Mouse (Mus musculus) MEL (cell line): ENCODE measurements around the gene Ergic1. TPM values are rescaled to one million over a fixed set of nuclear protein-coding genes. Genes with fewer than 3 reads are reported as not detected.

Experiments
- DNase-seq: peaks from one replicate; pipeline ENCODE4 v3.0.0; 2011; ENCODE audit warnings: low read depth, low spot score
- H3K27ac ChIP-seq: 2 replicates; pipeline ENCODE4 v1.5.1; 2012; ENCODE audit warnings: low read depth, mild to moderate bottlenecking, control low read depth, low read length, moderate library complexity; ENCODE audit not compliant: control insufficient read depth
- H3K27me3 ChIP-seq, 2 experiments: fragments of 150-350 bp in 1 of 2; sonication (generic) in 1 of 2; 2 replicates each; pipeline ENCODE4 v1.6.1; 2012; ENCODE audit warnings: low read length in 2 of 2, mild to moderate bottlenecking in 2 of 2, improper control_type of control experiment in 1 of 2, moderate library complexity in 1 of 2; ENCODE audit not compliant: insufficient read depth in 2 of 2, control insufficient read depth in 1 of 2
- H3K36me3 ChIP-seq, 2 experiments: 2 replicates each; pipeline ENCODE4 v1.6.1; 2012 to 2014; ENCODE audit warnings: low read length in 2 of 2, improper control_type of control experiment in 1 of 2, inconsistent platforms in 1 of 2, mild to moderate bottlenecking in 1 of 2; ENCODE audit not compliant: insufficient read depth in 2 of 2, control insufficient read depth in 1 of 2
- H3K4me1 ChIP-seq, 2 experiments: fragments of 150-350 bp in 1 of 2; sonication (generic) in 1 of 2; 2 replicates each; pipeline ENCODE4 v1.6.1; 2012; ENCODE audit warnings: low read length in 2 of 2, improper control_type of control experiment in 1 of 2, mild to moderate bottlenecking in 1 of 2; ENCODE audit not compliant: insufficient read depth in 2 of 2, control insufficient read depth in 1 of 2
- H3K4me3 ChIP-seq, 2 experiments: fragments of 150-350 bp in 1 of 2; sonication (generic) in 1 of 2; 2 replicates each; pipeline ENCODE4 v1.5.1; 2012; ENCODE audit warnings: low read depth in 2 of 2, low read length in 2 of 2, mild to moderate bottlenecking in 2 of 2, moderate library complexity in 2 of 2, control low read depth in 1 of 2, improper control_type of control experiment in 1 of 2; ENCODE audit not compliant: control insufficient read depth in 1 of 2, insufficient read depth in 1 of 2
- H3K79me2 ChIP-seq: 2 replicates; pipeline ENCODE4 v1.6.1; 2012; ENCODE audit warnings: mild to moderate bottlenecking, low read length, moderate library complexity; ENCODE audit not compliant: control insufficient read depth, poor library complexity, insufficient read depth
- H3K9ac ChIP-seq: 2 replicates; pipeline ENCODE4 v1.6.1; 2012; ENCODE audit warnings: low read depth, mild to moderate bottlenecking, control low read depth, low read length, moderate library complexity; ENCODE audit not compliant: control insufficient read depth, poor library complexity, severe bottlenecking
- H3K9me3 ChIP-seq: fragments of 150-350 bp; sonication (generic); replicated peaks from 2 replicates; pipeline ENCODE4 v1.6.1; 2012; ENCODE audit warnings: mild to moderate bottlenecking, low read length, improper control_type of control experiment, moderate library complexity; ENCODE audit not compliant: insufficient read depth
- BHLHE40 ChIP-seq: IDR thresholded peaks from 2 replicates; pipeline ENCODE4 v1.6.1; 2012; ENCODE audit warnings: low read depth, mild to moderate bottlenecking, inconsistent platforms, low read length, improper control_type of control experiment, borderline replicate concordance
- CHD1 ChIP-seq: IDR thresholded peaks from 2 replicates; pipeline ENCODE4 v1.6.1; 2012; ENCODE audit warnings: low read depth, mild to moderate bottlenecking, inconsistent platforms, low read length, improper control_type of control experiment
- CHD2 ChIP-seq: IDR thresholded peaks from 2 replicates; pipeline ENCODE4 v1.6.1; 2011; ENCODE audit warnings: low read length, improper control_type of control experiment
- CTCF ChIP-seq, 3 experiments: IDR thresholded peaks in 2 of 3; conservative IDR thresholded peaks in 1 of 3; 2 replicates each; pipeline ENCODE4 v1.5.1; 2011 to 2012; ENCODE audit warnings: low read length in 3 of 3, low read depth in 2 of 3, mild to moderate bottlenecking in 2 of 3, improper control_type of control experiment in 1 of 3, inconsistent platforms in 1 of 3, mixed read lengths in 1 of 3, moderate library complexity in 1 of 3; ENCODE audit not compliant: control insufficient read depth in 1 of 3, insufficient read depth in 1 of 3, poor library complexity in 1 of 3, severe bottlenecking in 1 of 3
- EP300 ChIP-seq, 2 experiments: IDR thresholded peaks; 2 replicates each; pipeline ENCODE4 v1.6.1; 2011; ENCODE audit warnings: improper control_type of control experiment in 2 of 2, low read length in 2 of 2, low read depth in 1 of 2, mild to moderate bottlenecking in 1 of 2
- GATA1 ChIP-seq: IDR thresholded peaks from 2 replicates; pipeline ENCODE4 v1.6.1; 2011; ENCODE audit warnings: low read depth, low read length, improper control_type of control experiment
- HCFC1 ChIP-seq: IDR thresholded peaks from 2 replicates; pipeline ENCODE4 v1.6.1; 2012; ENCODE audit warnings: low read depth, mild to moderate bottlenecking, inconsistent platforms, low read length, improper control_type of control experiment, moderate library complexity
- JUND ChIP-seq: IDR thresholded peaks from 2 replicates; pipeline ENCODE4 v1.6.1; 2011; ENCODE audit warnings: low read depth, mild to moderate bottlenecking, improper control_type of control experiment, low read length
- KAT2A ChIP-seq: conservative IDR thresholded peaks from 2 replicates; pipeline ENCODE4 v1.6.1; 2012; ENCODE audit warnings: low read depth, low read length, improper control_type of control experiment, inconsistent platforms
- MAFK ChIP-seq: IDR thresholded peaks from 2 replicates; pipeline ENCODE4 v1.6.1; 2011; ENCODE audit warnings: low read depth, mild to moderate bottlenecking, low read length, improper control_type of control experiment, borderline replicate concordance
- MEF2A ChIP-seq: IDR thresholded peaks from 2 replicates; pipeline ENCODE4 v1.6.1; 2014; ENCODE audit warnings: low read depth, mild to moderate bottlenecking, inconsistent platforms, low read length, improper control_type of control experiment; ENCODE audit not compliant: poor library complexity, insufficient replicate concordance, severe bottlenecking; ENCODE audit errors: extremely low read depth
- MYC ChIP-seq: IDR thresholded peaks from 2 replicates; pipeline ENCODE4 v1.6.1; 2011; ENCODE audit warnings: low read depth, mild to moderate bottlenecking, low read length, improper control_type of control experiment, moderate library complexity
- NELFE ChIP-seq: IDR thresholded peaks from 2 replicates; pipeline ENCODE4 v1.6.1; 2011; ENCODE audit warnings: low read depth, low read length, improper control_type of control experiment
- POLR2A ChIP-seq, 2 experiments: IDR thresholded peaks; 2 replicates each; pipeline ENCODE4 v1.6.1; 2011 to 2012; ENCODE audit warnings: low read length in 2 of 2, mild to moderate bottlenecking in 2 of 2, control low read depth in 1 of 2, improper control_type of control experiment in 1 of 2, low read depth in 1 of 2, moderate library complexity in 1 of 2; ENCODE audit not compliant: control insufficient read depth in 1 of 2, insufficient read depth in 1 of 2, poor library complexity in 1 of 2
- POLR2AphosphoS5 ChIP-seq: IDR thresholded peaks from 2 replicates; pipeline ENCODE4 v1.6.1; 2012; ENCODE audit warnings: low read depth, borderline replicate concordance, mild to moderate bottlenecking, inconsistent platforms, low read length, moderate library complexity, mixed read lengths
- RAD21 ChIP-seq: IDR thresholded peaks from 2 replicates; pipeline ENCODE4 v1.6.1; 2011; ENCODE audit warnings: mild to moderate bottlenecking, low read depth, low read length, improper control_type of control experiment
- SIN3A ChIP-seq: IDR thresholded peaks from 2 replicates; pipeline ENCODE4 v1.6.1; 2012; ENCODE audit warnings: low read length, improper control_type of control experiment, inconsistent platforms
- SMC3 ChIP-seq: IDR thresholded peaks from 2 replicates; pipeline ENCODE4 v1.6.1; 2011; ENCODE audit warnings: low read depth, low read length, improper control_type of control experiment
- TAL1 ChIP-seq: IDR thresholded peaks from 2 replicates; pipeline ENCODE4 v1.6.1; 2012; ENCODE audit warnings: mild to moderate bottlenecking, inconsistent platforms, low read length, moderate library complexity, mixed read lengths
- TCF12 ChIP-seq: IDR thresholded peaks from 2 replicates; pipeline ENCODE4 v1.6.1; 2014; ENCODE audit warnings: low read depth, mild to moderate bottlenecking, inconsistent platforms, low read length, improper control_type of control experiment, moderate library complexity
- ZC3H11A ChIP-seq: IDR thresholded peaks from 2 replicates; pipeline ENCODE4 v1.6.1; 2012; ENCODE audit warnings: low read depth, mild to moderate bottlenecking, inconsistent platforms, low read length, improper control_type of control experiment
- ZKSCAN1 ChIP-seq: IDR thresholded peaks from 2 replicates; pipeline ENCODE4 v1.6.1; 2012; ENCODE audit warnings: low read depth, mild to moderate bottlenecking, inconsistent platforms, low read length, improper control_type of control experiment, moderate library complexity
- ZMIZ1 ChIP-seq: IDR thresholded peaks from 2 replicates; pipeline ENCODE4 v1.6.1; 2012; ENCODE audit warnings: low read depth, mild to moderate bottlenecking, inconsistent platforms, low read length, improper control_type of control experiment, moderate library complexity
- polyA plus RNA-seq, 2 experiments: library from polyadenylated mRNA; stranded (reverse) in 1 of 2; unstranded in 1 of 2; fragments of >175 nt in 1 of 2; fragments of >200 nt in 1 of 2; gene quantifications; 2 replicates each; pipeline versions ENCODE4 v1.2.1 to v1.2.4; 2012; ENCODE audit warnings: low replicate concordance in 2 of 2, low read depth in 1 of 2; ENCODE audit not compliant: insufficient read length in 2 of 2, insufficient read depth in 1 of 2, missing spikeins in 1 of 2
- total RNA-seq: library from RNA; depleted of rRNA; stranded (reverse); fragments of 300-350 nt; gene quantifications from 2 replicates; pipeline ENCODE4 v1.2.3, GENCODE M21; 2012

Gene Ergic1
- total and polyA plus RNA-seq, 3 experiments: 78.5 to 730 (median 95.6) TPM

DNA sequence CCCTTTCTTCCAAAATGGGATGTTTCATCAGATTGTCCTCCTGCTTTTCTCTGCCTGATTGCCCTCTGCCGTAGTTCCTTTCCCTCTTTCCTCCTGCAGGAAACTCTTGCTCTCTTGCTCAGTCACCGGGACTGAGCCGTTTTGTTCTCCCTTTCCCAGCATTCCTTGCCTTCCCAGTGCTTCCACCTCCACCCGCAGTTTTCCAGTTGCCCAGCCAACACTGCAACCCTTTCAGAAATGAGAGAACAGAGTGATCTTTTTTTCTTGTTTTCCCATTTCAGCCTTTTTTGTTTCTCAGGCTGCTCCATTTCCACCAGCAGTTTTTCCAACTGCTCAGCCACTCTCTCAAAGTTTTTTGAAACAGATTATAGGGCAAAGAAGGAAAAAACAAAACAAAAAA is 110.0 kb downstream of the Ergic1 start:
- no peaks in the 10 kb centered on the region for H3K9me3 ChIP-seq
- peaks cover 0 to 4% of the 10 kb centered on the region in 2 experiments; a peak in 1 of 4 replicates for H3K36me3 ChIP-seq
- no peaks in the 10 kb centered on the region for H3K79me2 ChIP-seq
- H3K9ac ChIP-seq: no peak overlapping the region
- no peak for TF ChIP-seq MYC
- no peak for TF ChIP-seq EP300 (IDR thresholded peaks at IDR 0.05; ENCODE audit: low read depth in 1 of 2, low read length in 2 of 2)
- TF ChIP-seq CHD1: no peak
- TF ChIP-seq POLR2AphosphoS5: no peak
- TF ChIP-seq KAT2A: no peak
- TF ChIP-seq RAD21: no peak
- no peak for TF ChIP-seq HCFC1
- no peak for TF ChIP-seq BHLHE40
- no peak for TF ChIP-seq ZKSCAN1
- TF ChIP-seq TAL1: no peak
- TF ChIP-seq JUND: no peak
- no peak for TF ChIP-seq MAFK
- no peak for TF ChIP-seq GATA1
- no peak for TF ChIP-seq TCF12
- no peak for TF ChIP-seq CHD2
- H3K4me3 ChIP-seq: no peak overlapping the region
- no peak for DNase-seq
- no peak overlapping the region for H3K27ac ChIP-seq
- H3K27me3 ChIP-seq: no peaks in the 10 kb centered on the region
- peaks cover 3 to 7% of the 10 kb centered on the region in 2 experiments; a peak in 2 of 4 replicates for H3K4me1 ChIP-seq

GRCm38 (mm10) chr17:26675845-26676244 is 114.6 kb downstream of the Ergic1 start:
- H3K9me3 ChIP-seq: no peaks in the 10 kb centered on the region
- H3K4me1 ChIP-seq: peaks cover 9 to 35% of the 10 kb centered on the region in 2 experiments; a peak in 3 of 4 replicates
- H3K9ac ChIP-seq: no peak overlapping the region
- H3K27ac ChIP-seq: no peak overlapping the region
- H3K79me2 ChIP-seq: peaks cover 29% of the 10 kb centered on the region
- H3K27me3 ChIP-seq: no peaks in the 10 kb centered on the region
- TF ChIP-seq CTCF (IDR thresholded peaks at IDR 0.05 in 2 of 3, conservative IDR thresholded peaks at IDR 0.05 in 1 of 3; ENCODE audit: control insufficient read depth in 1 of 3, insufficient read depth in 1 of 3, low read depth in 2 of 3, low read length in 3 of 3, poor library complexity in 1 of 3, severe bottlenecking in 1 of 3): no peak
- no peak for TF ChIP-seq NELFE
- no peak for TF ChIP-seq POLR2A (IDR thresholded peaks at IDR 0.05; ENCODE audit: control insufficient read depth in 1 of 2, insufficient read depth in 1 of 2, low read depth in 1 of 2, low read length in 2 of 2, poor library complexity in 1 of 2)
- TF ChIP-seq MEF2A: no peak
- TF ChIP-seq SMC3: no peak
- no peak for TF ChIP-seq SIN3A
- no peak for TF ChIP-seq EP300 (IDR thresholded peaks at IDR 0.05; ENCODE audit: low read depth in 1 of 2, low read length in 2 of 2)
- no peak for TF ChIP-seq ZKSCAN1
- no peak for TF ChIP-seq BHLHE40
- no peak for TF ChIP-seq HCFC1
- no peak for TF ChIP-seq GATA1
- TF ChIP-seq ZC3H11A: no peak
- no peak for TF ChIP-seq ZMIZ1
- H3K36me3 ChIP-seq: peaks cover 0 to 24% of the 10 kb centered on the region in 2 experiments; a peak in 2 of 4 replicates
- H3K4me3 ChIP-seq: peak overlapping the region; percentile 58 to 98
- DNase-seq: no peak
